Mouse (Mus musculus) liver (tissue): ENCODE measurements at regions not wholly inside any gene's neighbourhood (a gene's known extent, or its start where the extent isn't known, plus 50 kb on each side); places are given as distances from the start of the nearest gene placed in this dataset.

Experiments used
- DNase-seq: peaks from one replicate; pipeline ENCODE4 v3.0.0-alpha.2; 2020; ENCODE audit warnings: mixed read lengths

DNA sequence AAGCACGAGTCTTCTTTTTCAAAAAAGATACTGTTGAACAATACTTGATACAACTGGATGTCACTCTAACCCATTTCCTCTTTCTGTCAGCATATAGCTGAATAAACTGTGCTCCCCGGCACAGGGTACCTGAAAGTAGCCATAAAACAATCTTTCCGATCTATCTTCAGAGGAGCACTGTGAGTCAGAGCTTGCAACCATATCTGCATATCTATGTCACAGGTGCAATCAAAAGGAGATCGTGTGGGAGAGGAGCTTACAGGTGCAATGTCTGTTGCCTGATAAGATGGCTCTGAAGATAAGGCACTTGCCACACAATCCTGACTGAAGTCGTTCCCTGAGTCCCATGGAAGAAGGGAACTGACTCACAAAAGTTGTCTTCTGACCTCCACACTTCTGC, 58.5 kb upstream of the Hnrnpa3 start:
- DNase-seq, result no peak

DNA sequence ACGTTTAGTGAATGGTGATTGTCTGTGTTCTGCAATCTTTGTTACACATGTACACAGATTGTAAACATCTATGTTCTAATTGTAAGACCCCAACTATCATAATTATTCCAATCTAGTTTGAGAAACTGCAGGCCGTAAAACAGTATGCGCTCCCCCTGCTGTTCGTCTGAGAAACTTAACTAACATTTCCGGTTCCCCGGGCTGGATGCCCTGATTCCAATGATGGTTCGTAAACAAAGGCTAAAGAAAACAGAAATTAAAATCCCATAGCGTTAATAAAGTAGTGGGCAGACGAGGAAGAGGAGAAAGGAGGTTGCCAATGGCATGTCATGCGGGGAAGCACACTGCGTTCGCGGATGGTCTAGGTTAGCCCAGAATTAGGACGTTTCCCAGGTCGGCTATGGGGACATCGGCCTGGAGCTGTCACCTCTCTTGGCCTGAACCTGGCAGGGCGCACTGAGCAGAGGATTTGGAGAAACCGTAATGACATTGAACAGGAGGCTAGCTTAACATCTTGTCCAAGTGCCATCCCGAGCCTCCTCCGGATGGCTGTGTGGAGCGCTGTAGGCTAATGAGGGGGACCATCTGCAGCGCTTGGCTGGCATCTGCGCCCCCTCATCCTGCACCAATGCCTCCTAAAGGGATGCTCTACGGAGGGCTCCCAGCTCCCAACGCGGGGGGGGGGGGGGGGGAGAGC, 55.7 kb upstream of the Hnrnpa3 start:
- no peak for DNase-seq

DNA sequence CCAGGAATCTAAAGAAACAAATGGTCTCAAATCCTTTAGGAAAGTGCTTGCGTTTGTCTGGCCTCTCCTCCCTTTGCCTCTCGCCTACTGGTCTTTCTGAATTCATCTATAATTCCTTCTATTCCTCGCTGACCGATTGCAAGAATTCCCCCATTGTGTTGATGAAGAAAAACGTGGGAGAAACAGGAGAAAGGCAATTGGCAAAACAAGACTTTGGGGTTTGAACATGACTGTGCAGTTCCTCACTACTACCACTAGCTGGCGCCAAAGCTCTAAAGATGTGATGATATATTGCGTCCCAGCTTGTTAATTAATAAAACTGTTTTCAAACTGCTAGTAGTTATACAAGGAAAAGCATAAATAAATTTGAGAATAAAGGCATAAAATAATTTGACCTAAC, 53.4 kb upstream of the Hnrnpa3 start:
- peak; percentile 38 for DNase-seq

DNA sequence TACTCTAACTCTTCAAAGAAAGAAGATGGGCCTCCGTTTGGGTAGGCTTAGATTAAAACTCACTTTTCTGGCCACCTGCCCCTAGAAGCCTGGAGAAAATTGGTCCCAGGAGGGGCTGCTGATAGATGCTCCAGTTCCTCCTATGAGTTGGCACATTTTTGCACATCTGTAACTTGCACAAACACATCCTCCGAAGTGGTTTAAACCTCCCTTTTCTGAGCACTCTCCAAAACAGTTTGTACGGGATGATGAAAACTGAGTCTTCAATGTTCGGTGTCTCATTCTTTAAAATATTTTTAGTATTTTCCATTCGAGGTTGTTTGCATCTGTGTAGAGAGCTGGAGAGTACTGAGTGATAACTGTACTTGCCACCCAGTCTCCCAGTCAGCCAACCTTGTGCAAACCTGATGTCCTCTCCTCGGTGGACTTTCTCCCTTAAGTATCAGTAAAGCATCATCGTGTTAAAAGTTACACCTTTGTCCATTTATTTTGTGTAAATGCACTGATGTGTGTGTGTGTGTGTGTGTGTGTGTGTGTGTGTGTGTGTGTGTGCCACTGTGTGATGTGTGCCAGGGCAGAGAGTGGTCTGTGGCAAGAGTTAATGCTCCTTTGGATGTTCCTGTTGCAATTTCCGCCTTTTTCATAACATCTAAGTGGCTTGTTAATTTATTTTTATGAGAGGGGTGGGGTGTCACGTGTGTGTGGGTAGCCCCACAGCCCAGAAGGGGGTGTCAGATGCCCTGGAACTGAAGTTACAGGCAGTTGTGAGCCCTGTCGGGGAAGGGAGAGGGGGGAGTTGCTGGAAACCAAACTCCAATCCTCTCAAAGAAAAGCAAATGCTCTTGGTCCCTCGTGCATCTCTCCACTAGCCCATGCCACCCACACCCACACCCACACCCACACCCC, 51.8 kb upstream of the Hnrnpa3 start:
- no peak for DNase-seq

DNA sequence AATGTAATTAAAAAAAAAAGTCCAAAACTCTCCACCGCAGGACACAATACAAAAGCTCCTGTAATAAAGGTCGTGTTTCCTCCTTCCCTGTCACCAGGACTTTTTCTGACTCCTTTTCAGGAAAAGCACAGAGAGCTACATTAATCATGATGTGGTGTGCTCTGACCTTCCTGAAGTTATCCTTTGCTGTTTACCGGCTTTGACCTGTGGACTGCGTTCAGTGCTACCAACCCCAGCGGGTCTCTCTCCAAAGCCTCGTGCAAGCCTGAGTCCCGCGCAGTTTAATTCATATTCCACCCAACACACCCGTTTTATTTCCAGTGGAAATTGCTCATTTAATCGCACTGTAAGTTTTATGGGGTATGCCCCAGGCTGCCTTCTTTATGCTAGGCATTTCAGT, 51.1 kb upstream of the Hnrnpa3 start:
- no peak for DNase-seq

DNA sequence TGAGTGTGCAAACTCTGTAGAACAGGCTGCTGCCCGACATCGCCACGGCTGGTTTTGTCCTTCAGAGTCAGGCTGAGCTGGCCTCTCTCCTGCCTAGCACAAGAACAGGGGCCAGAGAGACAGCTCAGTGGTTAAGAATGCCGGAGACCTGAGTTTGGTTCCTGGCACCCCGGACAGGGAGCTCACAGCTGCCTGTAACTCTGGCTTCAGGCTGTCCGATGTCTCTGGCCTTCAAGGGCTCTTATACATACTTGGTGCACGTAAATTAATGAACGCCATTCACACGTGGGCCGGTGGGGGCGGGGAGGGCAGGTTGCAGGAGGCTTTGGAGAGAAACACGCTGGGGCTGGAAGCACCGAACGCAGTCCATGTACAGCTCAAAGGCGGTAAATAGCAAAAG, 50.6 kb upstream of the Hnrnpa3 start:
- DNase-seq, result no peak

DNA sequence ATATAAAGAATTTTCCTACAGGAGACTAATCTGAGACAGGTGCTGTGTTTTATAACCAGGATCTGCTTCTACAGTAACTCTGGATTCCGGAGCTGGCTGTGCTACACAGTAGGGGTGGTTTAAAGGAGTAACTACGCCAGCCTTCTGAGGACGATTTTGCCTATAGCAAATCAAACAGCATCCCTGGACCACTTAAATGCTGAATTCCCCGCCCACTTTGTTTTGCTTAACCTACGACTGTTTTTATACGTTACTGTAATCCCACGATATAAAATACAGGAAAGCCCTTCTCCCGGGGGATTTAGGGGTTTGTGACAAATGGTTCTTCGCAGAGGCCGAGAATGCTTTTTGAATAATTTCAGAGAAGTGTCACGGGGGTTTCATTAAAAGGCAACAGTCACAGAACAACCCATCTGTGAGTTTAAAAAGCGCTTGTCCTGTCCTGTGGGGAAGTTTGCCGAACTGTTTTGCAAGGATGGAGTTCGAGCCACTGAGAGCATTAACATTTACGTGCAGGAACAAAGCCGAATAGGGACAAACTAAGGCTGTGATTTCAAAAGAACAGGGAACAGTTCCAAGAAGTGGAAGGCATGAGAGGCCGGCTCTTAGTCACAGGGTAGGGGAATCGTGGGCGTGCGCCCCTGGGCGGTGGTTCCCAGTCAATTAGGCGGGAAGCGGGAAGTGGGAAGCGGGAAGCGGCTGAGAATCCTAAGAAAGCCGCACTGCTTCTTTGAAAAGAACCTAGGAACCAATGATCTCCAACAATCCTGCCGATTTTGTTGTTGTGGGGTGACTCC, 49.7 kb upstream of the Hnrnpa3 start:
- DNase-seq, result no peak
